Mouse (Mus musculus) neural tube, postnatal 0 days (tissue): Measurements from ENCODE around the gene Ccdc148. TPM values are rescaled to one million over a fixed set of nuclear protein-coding genes. Genes with fewer than 3 reads are reported as not detected.

Source experiments
- polyA plus RNA-seq: library from polyadenylated mRNA; unstranded; fragments of >200 nt; fragmentation: Nextera tagmentation; extraction: Ambion mirVana; gene quantifications from 2 replicates; pipeline ENCODE4 v1.2.1, GENCODE M21; 2015

Gene Ccdc148
- polyA plus RNA-seq: 5.4 and 6.4 TPM in 2 replicates

GRCm38 (mm10) chr2:59160605-59160963, at the start of gene Ccdc148, which contains the start of gene Pkp4:
Gene Ccdc148, minus strand, starts transcription at chr2:59160683.
Gene Pkp4, plus strand, starts transcription at chr2:59160850.

GRCm38 (mm10) chr2:58859134-58859533, 301.3 kb downstream of the Ccdc148 start, which contains the start of gene Gm11099:
Gene Gm11099, plus strand, starts transcription at chr2:58859434.

Other genes with a start within 250 kb of the Ccdc148 start
- 27.5 and 33.6 TPM in 2 replicates for gene Pkp4, start 167 bp upstream of the Ccdc148 start, polyA plus RNA-seq